Mouse (Mus musculus): ENCODE measurements at regions not wholly inside any gene's neighbourhood (a gene's known extent, or its start where the extent isn't known, plus 50 kb on each side); places are given as distances from the start of the nearest gene placed in this dataset.

DNA sequence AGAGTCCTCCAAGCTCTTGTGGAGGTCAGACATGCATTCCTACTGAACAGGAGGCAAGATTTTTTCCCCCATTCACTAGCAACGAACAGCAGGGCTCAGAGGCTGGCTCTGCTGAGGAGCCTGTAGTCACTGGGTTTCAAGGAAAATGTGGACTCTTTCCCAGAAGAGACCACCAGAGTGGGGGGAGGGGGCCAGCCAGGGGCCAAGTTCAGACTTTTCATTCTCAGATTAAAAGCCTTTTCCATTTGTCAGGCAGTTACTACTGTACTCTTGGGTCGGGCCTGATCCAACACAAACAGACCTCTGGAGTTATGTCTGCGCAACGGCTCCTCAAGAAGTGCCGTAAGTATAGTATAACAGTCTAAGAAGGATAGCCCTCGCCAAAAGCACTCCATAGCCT is 238.6 kb upstream of the Sox9 start:
- TF ChIP-seq CTCF (IDR thresholded peaks at IDR 0.05; ENCODE audit: low read depth) = no peak
- TF ChIP-seq EP300 (IDR thresholded peaks at IDR 0.05; ENCODE audit: low read depth) = no peak
